Mouse (Mus musculus): ENCODE results near the gene Epha6. TPM values are rescaled to one million over a fixed set of nuclear protein-coding genes. Genes with fewer than 3 reads are reported as not detected.

Epha6 gene
- polyA plus RNA-seq, 1 experiment: 3.8 TPM

DNA sequence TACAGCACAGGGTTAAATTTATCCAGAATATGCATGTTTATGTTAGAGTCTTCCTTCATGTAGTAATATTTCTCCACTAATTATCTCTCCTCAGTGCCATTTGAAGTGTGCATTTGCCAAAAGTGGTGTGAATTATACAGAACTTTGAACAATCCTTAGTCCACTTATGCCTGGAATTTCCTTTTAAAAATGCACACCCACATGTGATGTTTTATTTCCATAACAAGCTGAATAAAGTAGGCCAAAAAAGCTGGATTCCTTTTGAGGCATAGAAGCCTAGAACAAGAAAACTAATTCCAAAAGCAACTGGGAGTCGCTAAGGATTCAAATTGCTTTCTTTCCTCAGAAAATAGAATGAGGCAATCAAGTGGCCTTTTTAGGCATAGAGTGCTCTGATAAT, 171.1 kb downstream of the Epha6 start:
- Histone ChIP-seq H3K4me1 (ENCODE audit: control insufficient read depth, insufficient read depth, low read length) (no peaks in the 10 kb centered on the region), H3K27me3 (ENCODE audit: control insufficient read depth, insufficient read depth, low read length) (no peaks in the 10 kb centered on the region), H3K27ac (ENCODE audit: insufficient read depth, low read length) (no peak overlapping the region), H3K4me3 (replicated peaks; ENCODE audit: insufficient read depth, low read depth, low read length) (no peak overlapping the region)
- no peak for DNase-seq
- no peak for TF ChIP-seq POLR2A (IDR thresholded peaks at IDR 0.05; ENCODE audit: borderline replicate concordance, insufficient read depth, low read length)
- no peak for TF ChIP-seq CTCF (IDR thresholded peaks at IDR 0.05; ENCODE audit: borderline replicate concordance, insufficient read depth, low read depth, low read length)
- 84% methylated on average over 1 of the region's 1 CpGs for WGBS

DNA sequence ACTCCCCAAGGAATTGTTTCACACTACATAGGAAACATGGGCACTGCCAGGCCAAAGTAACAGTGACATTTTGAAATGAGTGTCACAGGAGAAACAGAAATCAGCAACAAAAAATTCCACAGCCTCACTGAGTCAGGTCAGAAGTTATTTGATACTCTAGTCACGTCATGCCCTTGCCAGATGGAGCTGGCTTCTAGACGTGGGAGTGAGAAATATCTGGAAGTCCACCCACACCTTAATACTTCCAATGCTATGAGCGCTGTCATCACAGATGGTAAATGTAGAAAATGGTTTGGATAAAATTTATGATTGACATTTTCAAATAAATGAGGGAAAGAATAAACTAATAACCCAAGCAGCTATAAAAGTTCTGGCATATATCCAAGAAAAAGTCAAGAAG, 210.0 kb downstream of the Epha6 start:
- H3K4me3 ChIP-seq (replicated peaks; ENCODE audit: insufficient read depth, low read depth, low read length): no peak overlapping the region
- H3K27me3 ChIP-seq (ENCODE audit: control insufficient read depth, insufficient read depth, low read length): no peaks in the 10 kb centered on the region
- WGBS: 23% methylated on average over 3 of the region's 3 CpGs
- no peak for TF ChIP-seq POLR2A (IDR thresholded peaks at IDR 0.05; ENCODE audit: borderline replicate concordance, insufficient read depth, low read length)
- no peak for TF ChIP-seq CTCF (IDR thresholded peaks at IDR 0.05; ENCODE audit: borderline replicate concordance, insufficient read depth, low read depth, low read length)
- no peaks in the 10 kb centered on the region for H3K4me1 ChIP-seq (ENCODE audit: control insufficient read depth, insufficient read depth, low read length)
- H3K27ac ChIP-seq (ENCODE audit: insufficient read depth, low read length): no peak overlapping the region
- no peak for DNase-seq

DNA sequence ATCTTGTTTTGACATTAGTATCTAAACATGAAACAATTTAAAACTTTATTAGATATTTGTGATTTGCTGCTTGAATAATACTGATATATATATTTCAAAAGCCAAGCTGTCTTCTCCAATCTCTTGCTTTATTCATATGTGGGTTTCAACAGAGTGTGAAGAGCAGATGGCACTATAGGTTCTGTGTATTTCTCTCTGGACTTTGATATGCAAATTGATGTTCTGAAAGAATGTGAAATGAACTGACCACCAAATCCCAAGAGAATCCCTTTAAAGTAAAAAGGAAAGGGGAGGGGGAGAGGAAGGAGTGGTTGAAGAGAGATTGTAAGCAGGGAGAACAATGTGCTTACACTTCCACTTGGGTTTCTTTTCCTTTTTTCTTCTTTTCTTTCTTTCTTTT, 212.4 kb downstream of the Epha6 start:
- DNase-seq: no peak
- Histone ChIP-seq H3K4me3 (replicated peaks; ENCODE audit: insufficient read depth, low read depth, low read length) (no peak overlapping the region), H3K4me1 (ENCODE audit: control insufficient read depth, insufficient read depth, low read length) (no peaks in the 10 kb centered on the region), H3K27ac (ENCODE audit: insufficient read depth, low read length) (no peak overlapping the region), H3K27me3 (ENCODE audit: control insufficient read depth, insufficient read depth, low read length) (no peaks in the 10 kb centered on the region)
- TF ChIP-seq POLR2A (IDR thresholded peaks at IDR 0.05; ENCODE audit: borderline replicate concordance, insufficient read depth, low read length) (no peak), CTCF (IDR thresholded peaks at IDR 0.05; ENCODE audit: borderline replicate concordance, insufficient read depth, low read depth, low read length) (no peak)

DNA sequence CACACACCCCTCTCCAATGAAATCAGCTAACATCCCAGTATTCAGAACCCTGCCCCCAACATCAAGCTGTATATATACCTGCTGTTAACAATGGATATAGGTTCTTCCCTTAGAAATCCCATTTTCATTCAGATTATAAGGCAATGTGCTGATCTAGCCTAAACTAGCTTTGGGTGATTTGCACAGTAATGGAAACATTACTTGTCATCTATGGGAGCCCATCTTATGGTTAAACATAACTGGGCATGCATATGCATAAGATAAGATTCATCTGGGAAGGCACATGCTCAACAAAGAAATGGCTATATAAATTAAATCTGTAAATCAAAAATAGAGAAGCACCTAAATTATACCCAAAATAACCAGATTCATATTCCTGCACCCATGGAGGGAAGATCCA, 230.2 kb downstream of the Epha6 start:
- no peak for TF ChIP-seq POLR2A (IDR thresholded peaks at IDR 0.05; ENCODE audit: borderline replicate concordance, insufficient read depth, low read length)
- TF ChIP-seq CTCF (IDR thresholded peaks at IDR 0.05; ENCODE audit: borderline replicate concordance, insufficient read depth, low read depth, low read length): no peak
- no peaks in the 10 kb centered on the region for H3K4me1 ChIP-seq (ENCODE audit: control insufficient read depth, insufficient read depth, low read length)
- DNase-seq: no peak
- H3K4me3 ChIP-seq (replicated peaks; ENCODE audit: insufficient read depth, low read depth, low read length): no peak overlapping the region
- no peaks in the 10 kb centered on the region for H3K27me3 ChIP-seq (ENCODE audit: control insufficient read depth, insufficient read depth, low read length)
- H3K27ac ChIP-seq (ENCODE audit: insufficient read depth, low read length): no peak overlapping the region

DNA sequence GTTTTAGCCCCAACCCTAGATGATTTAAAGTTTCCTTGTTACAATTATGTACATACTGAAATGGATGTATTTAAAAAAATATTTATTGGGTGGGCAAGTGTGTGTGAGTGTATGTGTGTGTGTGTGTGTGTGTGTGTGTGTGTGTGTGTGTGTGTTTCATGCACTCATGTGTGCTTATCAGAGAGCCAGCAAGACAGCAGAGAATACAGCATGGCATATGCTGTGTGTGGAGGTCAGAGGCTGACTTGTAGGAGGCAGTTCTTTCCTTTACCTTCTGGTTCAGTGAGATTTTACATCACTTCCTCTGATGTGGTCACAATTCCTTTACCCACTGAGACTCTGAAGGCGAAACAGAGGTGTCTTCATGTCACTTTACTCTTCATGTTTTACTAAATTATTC, 321.4 kb downstream of the Epha6 start:
- no peaks in the 10 kb centered on the region for H3K4me1 ChIP-seq (ENCODE audit: control insufficient read depth, insufficient read depth, low read length)

DNA sequence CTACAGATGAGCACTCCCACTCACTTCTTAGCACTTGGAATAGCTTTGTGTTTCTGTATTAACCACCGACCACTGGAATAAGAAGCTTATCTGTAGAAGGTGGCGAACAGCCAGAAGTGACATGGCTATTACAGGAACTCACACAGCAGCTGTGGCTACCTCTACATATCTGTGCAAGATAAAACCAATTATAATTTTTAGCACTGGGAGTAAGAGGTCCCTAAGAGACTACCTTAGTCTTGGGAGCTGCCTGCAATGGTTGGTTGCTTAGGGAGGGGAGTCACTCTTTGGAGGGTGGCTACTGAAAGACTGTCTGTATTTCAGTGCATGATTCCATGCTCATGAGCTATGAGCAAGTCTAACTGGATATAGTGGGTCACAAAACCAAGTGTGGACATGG, 331.2 kb downstream of the Epha6 start:
- no peaks in the 10 kb centered on the region for H3K27me3 ChIP-seq (ENCODE audit: control insufficient read depth, insufficient read depth, low read length)
- no peak overlapping the region for H3K27ac ChIP-seq (ENCODE audit: insufficient read depth, low read length)
- WGBS: 61% methylated on average over 2 of the region's 2 CpGs
- no peak for DNase-seq
- H3K4me1 ChIP-seq (ENCODE audit: control insufficient read depth, insufficient read depth, low read length): no peaks in the 10 kb centered on the region
- TF ChIP-seq POLR2A (IDR thresholded peaks at IDR 0.05; ENCODE audit: borderline replicate concordance, insufficient read depth, low read length) (no peak), CTCF (IDR thresholded peaks at IDR 0.05; ENCODE audit: borderline replicate concordance, insufficient read depth, low read depth, low read length) (no peak)
- no peak overlapping the region for H3K4me3 ChIP-seq (replicated peaks; ENCODE audit: insufficient read depth, low read depth, low read length)

More for the DNA sequence above, 321.4 kb downstream of the Epha6 start:
- no peak overlapping the region for H3K27ac ChIP-seq (ENCODE audit: insufficient read depth, low read length)
- TF ChIP-seq POLR2A (IDR thresholded peaks at IDR 0.05; ENCODE audit: borderline replicate concordance, insufficient read depth, low read length) (no peak), CTCF (IDR thresholded peaks at IDR 0.05; ENCODE audit: borderline replicate concordance, insufficient read depth, low read depth, low read length) (no peak)
- WGBS: 89% methylated on average over 1 of the region's 1 CpGs
- DNase-seq: no peak
- no peak overlapping the region for H3K4me3 ChIP-seq (replicated peaks; ENCODE audit: insufficient read depth, low read depth, low read length)
- H3K27me3 ChIP-seq (ENCODE audit: control insufficient read depth, insufficient read depth, low read length): no peaks in the 10 kb centered on the region

DNA sequence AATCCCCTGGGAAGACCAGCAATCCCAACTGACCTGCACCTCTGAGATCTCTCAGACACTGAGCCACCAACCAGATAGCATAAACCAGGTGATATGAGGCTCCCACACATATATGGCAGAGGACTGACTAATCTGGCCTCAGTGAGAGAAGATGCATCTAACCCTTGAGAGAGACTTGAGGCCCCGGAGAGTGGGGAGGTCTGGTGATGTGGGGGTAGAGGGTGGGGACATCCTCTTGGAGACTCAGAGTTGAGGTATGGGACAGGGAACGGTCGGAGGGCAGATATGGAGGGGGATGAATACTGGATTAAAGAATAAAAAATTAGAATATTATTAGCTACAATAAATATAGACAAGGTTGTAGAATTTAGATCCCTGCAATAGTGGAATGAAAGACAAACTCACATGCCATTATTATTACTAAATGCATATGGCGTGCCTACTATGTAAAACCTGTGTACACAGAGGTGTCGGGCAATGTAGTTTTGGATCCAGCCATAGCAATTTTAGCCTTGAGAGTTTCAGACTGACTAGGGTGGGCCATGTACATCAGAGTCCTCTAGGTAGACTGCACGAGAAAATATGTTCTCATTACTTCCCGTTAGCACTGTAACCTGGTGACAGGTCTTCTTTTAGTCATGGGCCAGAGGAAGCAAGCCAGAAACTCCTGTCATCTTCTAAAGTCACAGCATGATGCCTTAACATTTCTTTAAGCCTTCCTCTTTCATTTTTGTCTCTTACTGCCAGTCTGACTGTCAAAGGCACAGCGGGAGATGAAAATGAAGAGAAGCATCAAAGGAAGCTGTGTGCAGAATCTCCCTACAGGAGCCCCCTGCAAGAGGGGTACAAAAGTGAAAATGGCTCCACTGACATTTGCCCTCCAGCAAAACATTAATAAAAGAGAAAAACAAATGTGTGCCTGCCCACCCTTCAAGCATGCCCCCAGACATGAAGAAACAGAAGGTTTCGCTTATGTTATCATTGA, 338.7 kb downstream of the Epha6 start:
- no peaks in the 10 kb centered on the region for H3K27me3 ChIP-seq (ENCODE audit: control insufficient read depth, insufficient read depth, low read length)
- no peaks in the 10 kb centered on the region for H3K4me1 ChIP-seq (ENCODE audit: control insufficient read depth, insufficient read depth, low read length)
- WGBS: 58% methylated on average over 9 of the region's 9 CpGs
- no peak for DNase-seq
- H3K27ac ChIP-seq (ENCODE audit: insufficient read depth, low read length): no peak overlapping the region
- H3K4me3 ChIP-seq (replicated peaks; ENCODE audit: insufficient read depth, low read depth, low read length): no peak overlapping the region
- TF ChIP-seq CTCF (IDR thresholded peaks at IDR 0.05; ENCODE audit: borderline replicate concordance, insufficient read depth, low read depth, low read length) (no peak), POLR2A (IDR thresholded peaks at IDR 0.05; ENCODE audit: borderline replicate concordance, insufficient read depth, low read length) (no peak)
